Mouse (Mus musculus): ENCODE measurements around the gene Smim24.

Gene Smim24

DNA sequence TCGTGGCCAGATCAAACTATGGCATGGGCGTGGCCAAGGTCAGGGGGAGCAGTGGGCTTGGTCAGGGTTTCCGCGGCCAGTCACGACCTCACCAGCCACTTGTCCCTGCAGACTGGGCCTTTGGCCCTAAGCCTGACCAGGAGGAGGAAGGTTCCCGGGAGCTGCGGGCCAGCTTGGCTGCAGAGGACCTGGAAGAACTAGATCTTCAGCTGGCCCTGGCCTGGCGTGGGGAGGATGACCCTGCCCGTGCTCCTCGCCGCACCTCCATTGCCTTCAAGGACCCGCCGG lies 2.2 kb upstream of the Smim24 start:
- no peak for DNase-seq (ENCODE audit: low spot score in 2 of 2)

DNA sequence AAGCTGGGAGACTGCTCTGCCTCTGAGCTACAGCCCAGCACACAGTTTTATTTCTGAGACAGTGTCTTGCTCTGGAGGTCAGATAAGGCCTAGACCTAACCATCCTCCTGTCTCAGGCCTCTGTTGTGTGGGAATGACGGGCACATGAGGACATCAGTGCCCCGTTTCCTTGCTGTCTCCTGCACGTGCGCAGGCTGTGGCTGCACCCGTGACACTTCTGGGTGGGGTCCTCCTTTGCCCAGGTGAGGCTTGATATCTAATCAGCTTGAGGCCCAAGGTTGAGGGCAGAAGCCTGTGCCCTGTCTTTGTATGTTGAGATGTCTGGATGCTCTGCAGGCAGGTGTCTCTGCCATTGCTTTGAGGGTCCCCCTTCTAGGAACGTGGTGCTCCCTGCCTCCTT lies 581 bp upstream of the Smim24 start:
- no peak for DNase-seq (ENCODE audit: low spot score in 2 of 2)

- no peak for DNase-seq (ENCODE audit: low spot score in 2 of 2)
These were observed 709 bp downstream of the Smim24 start for GRCm38 (mm10) chr10:81393456-81394063.

DNA sequence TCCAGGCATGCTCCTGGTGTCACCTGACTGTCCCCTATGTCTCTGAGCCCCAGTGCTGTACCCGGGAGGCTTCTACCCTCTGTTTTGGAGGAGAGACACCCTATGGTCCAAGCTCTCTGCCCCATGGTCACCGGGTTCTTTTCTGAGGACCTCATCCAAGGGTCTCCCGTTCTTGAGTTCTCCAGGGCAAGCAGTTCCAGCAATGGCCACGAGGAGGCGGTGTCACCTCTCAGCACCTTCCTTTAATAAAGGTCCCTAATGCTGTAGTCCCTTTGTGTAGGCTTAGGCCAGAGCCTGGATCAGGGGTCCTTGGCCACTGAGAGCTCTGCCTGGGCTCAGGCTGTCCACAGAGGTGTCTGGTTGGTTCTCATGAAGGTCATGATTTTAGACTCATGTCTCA lies 2.3 kb downstream of the Smim24 start:
- DNase-seq (ENCODE audit: low spot score in 2 of 2), result peak in 1 of 2 experiments; percentile 66

DNA sequence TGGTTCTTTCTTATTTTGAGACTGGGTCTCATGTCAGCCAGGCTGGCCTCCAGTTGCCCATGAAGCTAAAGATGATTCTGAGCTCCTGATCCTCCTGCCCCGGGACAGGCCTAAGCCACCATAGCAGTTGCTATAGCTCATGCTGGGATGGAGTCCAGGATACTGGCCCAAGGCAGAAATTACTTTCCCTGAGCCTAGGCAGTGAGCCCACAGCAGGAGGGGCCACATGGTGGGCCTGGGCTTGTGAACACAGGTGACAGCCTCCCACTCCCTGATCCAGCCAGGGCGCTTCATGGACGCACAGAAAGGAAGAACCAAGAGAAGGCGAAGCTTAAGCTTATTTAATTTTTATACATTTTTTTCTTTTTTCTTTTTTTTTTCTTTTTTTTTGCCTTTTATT lies 3.0 kb downstream of the Smim24 start:
- DNase-seq (ENCODE audit: low spot score in 2 of 2), result no peak

DNA sequence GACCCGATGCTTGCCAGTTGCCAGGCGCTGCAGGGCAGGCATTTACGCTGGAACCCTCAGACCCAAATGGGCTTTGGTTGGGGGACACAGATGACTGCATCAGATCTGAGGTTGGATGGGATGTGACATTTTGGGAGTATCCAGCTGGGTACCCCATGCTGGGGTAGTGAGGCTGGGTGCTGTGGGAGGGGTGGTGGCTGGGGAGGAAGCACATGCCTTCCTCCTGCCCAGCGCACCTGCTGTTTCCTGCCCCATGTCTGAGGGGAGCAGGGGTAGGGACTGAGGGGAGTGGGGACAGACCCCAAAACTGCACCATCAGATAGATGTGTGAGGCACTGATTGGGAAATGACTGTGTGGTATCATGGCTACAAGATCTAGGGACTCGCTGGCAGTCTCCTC lies 3.9 kb downstream of the Smim24 start:
- no peak for DNase-seq (ENCODE audit: low spot score in 2 of 2)

DNA sequence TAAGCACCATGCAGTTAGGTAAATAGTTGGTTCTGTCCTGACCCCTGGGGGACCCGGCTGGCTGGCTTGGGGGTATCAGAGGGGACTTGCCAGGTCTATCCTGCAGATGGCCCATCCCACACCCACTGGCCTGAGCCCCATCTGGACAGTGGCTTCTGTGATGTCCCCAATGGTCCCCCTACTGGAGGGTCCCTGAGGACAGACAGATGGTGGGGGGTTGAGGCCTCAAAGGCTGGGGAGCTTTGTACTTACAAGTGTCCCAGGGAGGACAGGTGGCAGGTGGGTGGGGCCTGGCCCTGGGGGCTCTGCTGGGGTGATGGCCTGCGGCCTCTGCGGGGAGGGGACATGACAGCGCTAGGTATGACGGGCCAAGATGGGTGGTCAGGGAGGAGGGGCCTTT lies 6.4 kb downstream of the Smim24 start:
- DNase-seq (ENCODE audit: low spot score in 2 of 2), result no peak

DNA sequence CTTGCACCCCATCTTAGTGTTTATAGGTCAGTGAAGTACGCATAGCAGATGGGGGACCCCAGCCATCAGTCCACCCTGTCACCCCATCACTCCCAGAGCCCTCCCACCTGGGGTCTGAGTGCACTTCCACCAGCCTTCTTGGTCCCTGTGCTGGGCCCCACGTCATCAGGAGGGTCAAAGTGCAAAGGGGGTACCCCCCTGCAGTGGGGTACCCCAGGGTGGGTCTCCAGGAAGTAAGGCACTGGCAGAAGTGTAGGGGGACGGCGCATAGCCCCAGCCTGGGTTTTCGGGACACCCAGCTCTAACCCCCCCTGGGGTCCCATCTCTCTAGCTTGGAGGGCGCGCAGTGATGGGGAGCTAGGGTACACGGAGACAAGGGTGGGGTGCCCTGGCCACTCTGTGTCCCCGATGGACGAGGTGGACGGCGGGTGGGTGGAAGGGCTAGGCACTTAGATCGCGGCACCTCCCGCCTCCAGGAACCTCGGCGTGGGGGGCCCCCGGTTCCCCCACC lies 7.0 kb downstream of the Smim24 start:
- DNase-seq (ENCODE audit: low spot score in 2 of 2), result no peak

DNA sequence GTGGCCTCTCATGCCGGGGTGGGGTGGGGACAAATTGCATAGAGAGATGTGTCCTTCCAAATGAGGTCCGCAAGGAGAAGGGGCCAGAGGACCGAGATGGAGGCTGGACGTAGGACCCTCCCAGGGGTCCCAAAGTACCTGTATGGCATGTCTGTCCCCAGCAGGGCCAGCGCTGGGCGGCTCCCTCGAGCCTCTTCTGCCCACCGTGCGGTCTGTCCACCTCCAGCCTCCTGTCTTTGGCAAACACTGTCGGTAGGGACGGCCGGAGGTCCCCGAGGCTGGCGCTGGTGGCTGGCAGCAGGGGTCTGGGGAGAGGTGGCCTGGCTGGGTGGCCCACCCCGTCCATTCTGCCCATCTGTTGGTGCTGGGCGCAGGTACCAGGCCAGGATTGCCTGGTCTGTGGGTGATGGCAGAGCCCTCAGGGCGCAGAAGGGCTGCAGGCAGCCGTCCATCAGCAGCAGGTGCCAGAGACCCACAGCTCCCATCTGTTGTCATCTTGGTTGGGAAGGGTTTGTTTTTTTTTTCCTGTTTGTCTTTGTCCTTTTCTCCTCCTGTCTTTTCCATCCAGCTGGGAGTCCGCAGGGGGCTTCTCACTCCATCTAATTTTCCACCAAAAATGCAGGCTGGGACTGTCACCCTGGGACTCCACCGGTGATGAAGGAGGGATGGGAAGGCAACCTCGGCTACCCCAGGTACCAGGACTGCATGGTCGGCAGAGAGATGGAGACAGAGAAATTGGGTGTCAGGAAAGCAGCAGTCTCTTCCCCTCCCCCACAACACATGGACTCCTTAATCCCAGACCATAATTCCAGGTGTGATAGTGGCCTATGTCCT lies 7.7 kb downstream of the Smim24 start:
- no peak for DNase-seq (ENCODE audit: low spot score in 2 of 2)

DNA sequence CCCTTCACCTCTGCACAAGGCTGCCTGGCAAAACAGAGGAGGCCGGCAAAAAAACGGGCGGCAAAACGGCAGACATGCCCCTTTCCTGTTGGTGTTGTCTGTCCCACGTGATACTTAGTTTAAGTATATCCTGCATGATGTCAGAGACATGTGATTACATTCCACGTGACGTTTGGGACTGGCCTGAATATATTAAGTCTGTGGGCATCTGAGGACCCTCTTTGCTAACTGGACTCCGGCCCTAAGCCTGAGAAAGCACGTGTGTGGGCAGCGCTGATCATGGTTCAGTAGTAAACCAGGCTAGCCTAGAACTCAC lies 8.3 kb downstream of the Smim24 start:
- DNase-seq (ENCODE audit: low spot score in 2 of 2), result no peak

- peak in 1 of 2 experiments; percentile 71 for DNase-seq (ENCODE audit: low spot score in 2 of 2)
These were observed 8.8 kb downstream of the Smim24 start for GRCm38 (mm10) chr10:81401521-81402226.

- no peak for DNase-seq (ENCODE audit: low spot score in 2 of 2)
These were observed 9.4 kb downstream of the Smim24 start for GRCm38 (mm10) chr10:81402227-81402765.

DNA sequence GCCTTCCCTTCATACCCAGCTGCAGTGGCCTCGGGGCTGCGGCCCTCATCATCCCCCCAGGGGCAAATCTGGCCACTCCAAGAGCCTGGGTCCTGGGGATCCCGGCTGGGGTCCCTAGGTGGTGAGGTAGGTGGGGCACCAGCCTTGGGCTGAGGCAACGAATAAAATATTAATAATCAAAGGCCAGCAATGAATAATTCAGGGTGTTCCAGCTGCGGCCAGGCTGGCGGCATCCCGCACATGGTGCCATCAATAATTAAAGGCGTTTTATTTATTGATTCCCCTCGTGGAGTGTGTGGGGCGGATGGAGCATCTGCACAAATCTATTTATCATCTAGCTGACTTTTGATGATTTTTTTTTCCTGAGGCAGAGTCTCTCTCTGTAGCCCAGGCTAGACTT lies 10.7 kb downstream of the Smim24 start:
- no peak for DNase-seq (ENCODE audit: low spot score in 2 of 2)

DNA sequence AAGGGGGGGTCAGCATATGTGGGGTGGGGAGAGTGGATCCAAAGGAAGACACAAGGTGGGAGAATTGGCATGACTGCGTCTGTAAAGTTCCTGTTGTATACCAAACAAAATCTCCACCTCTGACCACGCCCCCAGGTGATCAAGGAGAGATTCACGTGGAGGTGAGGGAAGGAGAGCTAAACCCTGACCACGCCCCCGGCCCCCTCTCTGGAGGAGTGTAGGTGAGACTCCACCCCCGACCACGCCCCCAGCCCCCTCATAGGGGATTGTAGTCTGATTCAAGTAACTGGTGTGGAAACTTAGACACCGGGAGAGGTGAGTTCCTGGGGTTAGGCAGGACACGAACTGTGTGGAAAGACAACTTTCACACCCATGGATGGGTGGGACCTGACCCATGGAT lies 11.2 kb downstream of the Smim24 start:
- no peak for DNase-seq (ENCODE audit: low spot score in 2 of 2)

- DNase-seq (ENCODE audit: low spot score in 2 of 2), result no peak
These were observed 11.9 kb downstream of the Smim24 start for GRCm38 (mm10) chr10:81404720-81405119.

DNA sequence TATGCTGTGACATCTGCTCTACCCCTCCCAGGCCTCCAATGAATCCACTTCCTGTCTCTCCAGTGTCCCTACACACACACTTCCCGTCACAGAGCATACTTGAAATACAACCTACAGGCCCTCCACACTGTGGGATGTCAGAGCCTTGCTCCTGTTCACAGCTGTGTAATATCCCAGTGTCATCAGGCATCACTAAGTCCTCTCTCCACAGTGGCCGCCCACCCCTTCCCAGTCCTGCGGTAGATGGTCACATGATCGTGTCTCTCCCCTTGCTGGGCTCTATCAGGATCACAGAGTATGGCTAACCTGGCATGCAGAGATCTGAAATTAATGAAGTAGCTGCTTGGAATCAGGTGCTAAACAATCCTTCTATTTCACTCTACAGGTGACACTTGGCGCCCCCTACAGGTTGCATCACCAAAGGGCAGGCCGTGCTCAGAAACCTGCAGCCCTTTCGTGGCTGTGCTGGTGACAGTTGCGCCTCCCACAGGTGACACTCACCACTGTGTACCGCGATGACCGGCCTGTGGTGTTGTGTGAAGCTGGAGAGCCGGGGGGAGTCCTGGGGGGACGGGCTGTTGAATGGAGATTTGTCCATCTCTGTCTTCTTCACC lies 12.8 kb downstream of the Smim24 start:
- DNase-seq (ENCODE audit: low spot score in 2 of 2), result no peak

DNA sequence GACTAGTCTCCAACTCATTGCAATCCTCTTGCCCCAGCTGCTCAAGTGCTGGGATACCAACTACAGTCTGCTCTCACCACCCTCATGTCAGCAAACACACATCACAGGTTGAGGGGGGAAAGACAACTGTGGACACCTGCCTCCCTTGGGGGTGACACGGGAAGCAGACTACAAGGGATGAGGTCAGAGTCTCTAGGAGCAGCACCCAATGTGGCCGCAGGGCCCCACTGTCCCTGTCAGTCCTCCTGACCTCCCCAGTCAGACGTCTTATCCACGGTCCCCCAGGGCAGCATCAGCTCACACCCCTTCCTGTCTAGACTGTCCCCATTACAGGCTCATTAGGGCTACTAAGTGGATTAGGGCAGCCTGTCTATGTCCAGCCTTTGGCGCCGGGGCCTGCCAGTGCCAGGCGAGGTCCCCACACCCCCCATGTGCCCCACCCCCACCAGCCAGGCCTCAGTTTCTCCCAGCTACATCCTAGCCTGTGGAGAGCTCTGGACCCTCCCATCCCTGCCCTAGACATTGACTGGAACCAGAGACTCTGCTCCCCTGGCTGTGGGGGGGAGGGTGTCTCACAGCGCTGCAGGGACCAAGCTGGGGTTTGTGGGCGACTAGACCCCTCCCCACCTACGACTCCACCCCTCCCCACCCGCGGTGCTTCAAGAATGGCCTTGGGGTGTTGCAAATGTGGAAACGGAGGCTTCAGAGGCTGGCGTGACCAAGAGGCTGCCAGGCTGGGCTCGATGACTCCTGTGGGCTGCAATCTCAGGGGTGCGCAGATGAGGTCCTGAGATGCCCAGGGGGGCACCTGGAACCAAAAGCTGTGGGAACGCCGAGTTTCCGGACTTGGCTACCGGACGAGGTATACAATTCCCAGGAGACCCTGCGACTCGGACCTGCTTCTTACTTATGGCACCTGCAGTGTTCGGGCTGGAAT lies 13.9 kb downstream of the Smim24 start:
- DNase-seq (ENCODE audit: low spot score in 2 of 2), result no peak

- DNase-seq (ENCODE audit: low spot score in 2 of 2), result no peak
These were observed 14.9 kb downstream of the Smim24 start for GRCm38 (mm10) chr10:81407539-81408423.

DNA sequence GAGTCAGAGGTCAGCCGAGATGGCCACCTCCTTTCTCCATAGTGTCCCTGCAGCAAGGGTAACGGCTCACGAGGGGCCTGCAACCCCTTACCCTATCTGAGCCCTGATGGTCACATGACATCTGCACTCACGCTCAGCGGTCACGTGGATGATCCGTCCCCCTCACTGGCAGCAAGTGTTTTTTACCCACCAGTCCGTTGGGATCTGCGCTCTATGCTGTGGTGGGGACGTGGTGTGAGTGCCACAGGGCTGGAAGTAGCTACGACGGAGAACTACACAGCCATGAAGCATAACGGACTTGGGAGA lies 15.5 kb downstream of the Smim24 start:
- no peak for DNase-seq (ENCODE audit: low spot score in 2 of 2)

DNA sequence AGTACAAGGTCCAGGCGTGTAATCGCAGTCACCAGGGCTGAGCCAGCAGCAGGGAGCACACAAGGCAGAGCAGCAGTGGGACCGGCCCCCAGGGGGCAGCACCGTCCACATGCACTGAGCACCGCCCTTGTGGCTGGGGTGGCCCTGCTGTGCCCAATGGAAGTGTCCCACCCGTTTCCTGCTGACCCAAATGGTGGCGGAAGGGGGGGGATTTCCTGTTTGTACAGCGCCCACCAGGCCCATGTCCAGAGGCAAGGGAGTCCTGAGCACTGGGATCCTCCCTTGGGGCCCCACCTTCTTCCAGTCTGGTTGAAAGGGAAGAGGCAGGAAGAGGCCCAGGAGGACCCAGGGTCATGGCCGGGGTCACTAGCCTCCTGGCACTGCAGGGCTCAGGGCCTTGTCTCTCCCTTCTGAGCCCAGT lies 16.0 kb downstream of the Smim24 start:
- DNase-seq (ENCODE audit: low spot score in 2 of 2), result peak in 1 of 2 experiments; percentile 70

Measured in frontal cortex, postnatal 10 days (tissue).